Mouse (Mus musculus) heart, adult 11 months (tissue): ENCODE measurements around the gene Ece2.

ENCODE experiments used
- DNase-seq: peaks from one replicate; pipeline ENCODE4 v3.0.0; 2022

Gene Ece2

GRCm38 (mm10) chr16:20629731-20630634 is at the start of gene Ece2:
Gene Ece2, plus strand, starts transcription at chr16:20629828.
- DNase-seq, result peak; percentile 87

DNA sequence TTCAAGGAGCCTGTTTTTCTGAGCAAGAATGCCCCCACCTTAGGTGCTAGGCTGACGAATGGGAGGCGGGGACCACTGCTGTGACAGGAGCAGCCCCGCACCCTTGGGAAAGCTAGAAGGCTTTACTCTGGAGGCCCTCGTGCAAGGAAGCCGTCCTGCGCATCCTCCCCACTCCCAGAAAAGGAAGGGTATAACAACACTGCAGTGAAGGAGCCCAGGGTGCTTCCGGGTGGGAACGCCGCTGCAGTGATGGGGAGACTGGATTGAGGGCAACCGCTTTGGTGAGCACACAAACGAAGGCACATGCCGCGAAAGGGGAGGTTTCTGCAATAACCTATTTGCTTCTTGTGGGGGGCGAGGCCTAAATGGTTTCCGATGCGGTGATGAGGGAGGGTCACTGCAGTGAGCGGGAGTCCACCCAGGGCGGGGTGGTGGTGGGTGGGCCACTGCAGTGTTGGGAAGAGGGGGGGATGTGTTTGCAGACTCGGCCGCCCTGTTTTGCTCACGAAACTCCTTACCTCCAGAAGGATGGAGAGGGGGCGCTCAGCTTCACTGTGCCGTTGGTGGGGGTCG is 40.2 kb upstream of the Ece2 start, which contains the start of gene Vwa5b2:
Vwa5b2 (plus strand) TSS at position 106 of the 573 bp plus-strand sequence.
- DNase-seq, result no peak

GRCm38 (mm10) chr16:20589939-20590679 is 39.5 kb upstream of the Ece2 start:
- DNase-seq, result peak; percentile 89

GRCm38 (mm10) chr16:20590680-20591038 is 39.0 kb upstream of the Ece2 start:
- DNase-seq, result no peak

DNA sequence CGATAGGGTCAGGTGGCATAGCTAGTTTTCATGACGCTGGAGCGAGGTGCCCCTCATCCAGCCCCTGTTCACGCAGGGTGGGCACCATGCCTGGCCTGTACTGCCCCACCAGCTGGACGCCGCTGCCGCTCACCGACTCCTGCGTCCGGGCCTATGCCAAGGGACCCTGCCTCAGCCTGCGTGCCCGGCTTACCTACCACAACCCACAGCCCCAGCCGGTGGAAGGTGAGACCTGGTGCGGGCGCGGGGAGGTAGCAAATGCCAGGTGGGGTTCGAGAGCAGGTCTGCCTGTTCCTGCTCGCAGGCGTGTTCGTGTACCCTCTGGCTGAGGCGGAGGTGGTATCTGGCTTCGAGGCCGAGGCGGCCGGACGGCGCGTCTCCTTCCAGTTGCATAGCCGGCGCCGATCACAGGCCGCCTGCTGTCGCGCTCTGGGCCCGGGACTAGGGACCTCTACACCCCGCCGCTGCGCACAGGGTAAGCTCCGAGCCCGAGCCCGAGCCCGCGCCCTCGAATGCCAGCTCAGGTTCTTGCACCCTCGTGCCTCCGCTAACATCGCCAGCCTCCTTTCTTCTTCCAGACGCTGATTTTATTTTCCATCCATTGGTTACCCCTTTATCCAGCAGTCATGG is 38.4 kb upstream of the Ece2 start:
- DNase-seq, result no peak

- DNase-seq, result no peak
These were observed 34.5 kb upstream of the Ece2 start for GRCm38 (mm10) chr16:20595060-20595673.

GRCm38 (mm10) chr16:20595737-20596136 is 33.9 kb upstream of the Ece2 start:
- DNase-seq, result no peak

GRCm38 (mm10) chr16:20596687-20597441 is 32.8 kb upstream of the Ece2 start:
- DNase-seq, result peak; percentile 87

DNA sequence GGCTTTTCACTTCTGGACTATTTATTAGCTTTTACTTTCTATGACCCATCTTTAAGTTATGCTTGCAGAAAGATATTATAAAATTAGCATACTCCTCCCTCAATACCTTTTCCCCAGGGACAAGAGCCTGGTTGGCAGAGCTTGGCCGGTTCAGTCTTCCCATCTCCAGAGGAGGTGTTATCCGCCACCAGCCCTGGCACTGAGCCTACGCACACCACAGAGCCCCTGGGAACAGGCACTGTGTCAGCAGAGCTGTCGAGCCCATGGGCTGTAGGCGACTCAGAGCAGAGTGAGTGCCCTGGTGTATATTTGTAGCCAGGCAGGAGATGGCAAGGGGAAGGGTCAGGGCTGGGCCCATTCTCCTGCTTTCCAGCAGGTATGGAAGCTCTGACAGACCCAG is 29.1 kb upstream of the Ece2 start:
- DNase-seq, result peak; percentile 80

DNA sequence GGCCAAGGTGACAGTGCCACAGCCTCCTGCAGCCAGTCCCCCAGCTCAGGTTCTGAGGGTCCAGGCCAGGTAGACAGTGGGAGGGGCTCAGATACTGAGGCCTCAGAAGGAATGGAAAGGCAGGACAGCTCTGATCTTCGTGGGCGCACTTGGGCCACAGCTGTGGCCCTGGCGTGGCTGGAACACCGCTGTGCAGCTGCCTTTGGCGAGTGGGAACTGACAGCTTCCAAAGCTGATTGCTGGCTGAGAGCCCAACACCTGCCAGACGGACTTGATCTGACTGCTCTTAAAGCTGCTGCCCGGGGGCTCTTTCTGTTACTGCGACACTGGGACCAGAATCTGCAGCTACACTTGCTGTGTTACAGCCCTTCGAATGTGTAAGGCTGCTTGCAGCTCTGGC is 24.9 kb upstream of the Ece2 start:
- DNase-seq, result no peak

DNA sequence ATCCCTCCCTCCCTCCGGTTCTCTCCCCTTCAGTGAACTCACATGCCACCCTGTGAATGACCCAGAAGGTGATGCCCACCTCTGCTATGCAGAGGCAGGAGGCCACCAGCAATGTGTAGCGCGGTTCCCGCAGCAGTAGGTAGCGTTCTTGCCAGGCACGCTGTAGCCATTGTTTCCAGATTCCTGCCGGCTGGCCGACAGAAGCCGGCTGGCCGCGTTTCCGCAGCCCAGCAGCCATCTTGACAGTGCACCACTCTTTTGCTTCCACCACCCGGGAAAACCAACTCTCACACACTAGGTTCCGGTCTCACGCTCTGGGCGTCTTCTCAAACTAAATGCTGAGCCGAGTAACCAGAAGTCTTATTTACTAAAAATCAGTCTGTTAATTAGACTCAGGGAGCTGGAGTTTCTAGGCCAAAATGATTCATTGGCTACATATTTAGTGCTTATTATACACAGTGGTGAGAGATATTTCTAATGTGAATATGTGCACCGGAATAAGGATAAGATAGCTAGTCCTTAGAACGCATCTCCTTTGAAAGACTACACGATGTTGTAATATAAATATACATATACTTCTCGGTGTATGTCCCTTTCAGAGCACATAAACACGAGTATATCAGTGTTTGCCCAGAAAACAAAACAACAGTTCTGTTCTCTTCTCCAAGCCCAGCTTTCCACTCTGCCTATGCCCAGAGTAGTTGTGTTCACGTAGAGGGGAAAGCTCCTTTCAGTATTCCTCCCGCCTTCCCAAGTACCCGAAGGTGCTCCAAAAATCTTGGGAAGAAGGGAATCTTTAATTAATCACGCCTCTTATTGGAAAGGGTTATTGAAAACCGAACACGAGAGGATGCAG is 18.9 kb upstream of the Ece2 start:
- DNase-seq, result peak; percentile 96

- peak; percentile 99 for DNase-seq
These were observed 18.0 kb upstream of the Ece2 start, which contains the start of the genes Eef1akmt4, Gm49333 and Alg3 for GRCm38 (mm10) chr16:20611357-20612227. Gene Eef1akmt4, plus strand, starts transcription at chr16:20611593. Gene Gm49333, plus strand, starts transcription at chr16:20611610. Gene Alg3, minus strand, starts transcription at chr16:20611735.

- DNase-seq, result peak; percentile 91
These were observed 9.9 kb upstream of the Ece2 start for GRCm38 (mm10) chr16:20619541-20620398.

- DNase-seq, result no peak
These were observed 9.3 kb upstream of the Ece2 start for GRCm38 (mm10) chr16:20620399-20620735.

DNA sequence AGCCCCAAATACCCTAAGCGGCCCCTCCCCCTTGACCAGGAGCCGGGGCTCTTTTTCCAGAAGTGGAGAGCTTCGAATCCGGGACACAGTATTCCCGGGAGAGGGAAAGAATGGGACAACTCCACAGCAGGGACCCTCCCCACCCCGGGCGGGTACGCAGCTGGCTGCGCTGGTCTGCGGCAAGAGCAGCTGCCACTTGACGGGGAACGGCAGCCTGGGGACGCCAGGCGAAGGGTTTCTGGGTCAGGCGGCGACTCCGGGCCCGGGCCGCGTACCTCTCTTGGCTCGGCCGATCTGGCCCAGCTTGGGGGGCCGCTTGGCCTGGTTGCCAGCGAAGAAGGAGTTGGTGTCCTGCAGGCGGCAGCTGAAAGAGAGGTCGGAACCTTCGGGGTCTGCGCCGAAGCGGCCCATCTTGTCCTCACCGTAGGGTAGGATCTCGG is 8.9 kb upstream of the Ece2 start:
- DNase-seq, result no peak

GRCm38 (mm10) chr16:20621191-20621990 is 8.2 kb upstream of the Ece2 start, which contains the start of gene Camk2n2:
Gene Camk2n2, minus strand, starts transcription at chr16:20621287.
- DNase-seq, result peak; percentile 96

GRCm38 (mm10) chr16:20621991-20622685 is 7.5 kb upstream of the Ece2 start:
- DNase-seq, result peak; percentile 97
